Mouse (Mus musculus): Measurements from ENCODE around the gene Hoxa13. TPM values are rescaled to one million over a fixed set of nuclear protein-coding genes. Genes with fewer than 3 reads are reported as not detected.
A peak's percentile ranks its signal among the peaks of the same experiment; 100 is the strongest.

Hoxa13 gene
- polyA plus RNA-seq, 1 experiment from 2014 or later = not detected

DNA sequence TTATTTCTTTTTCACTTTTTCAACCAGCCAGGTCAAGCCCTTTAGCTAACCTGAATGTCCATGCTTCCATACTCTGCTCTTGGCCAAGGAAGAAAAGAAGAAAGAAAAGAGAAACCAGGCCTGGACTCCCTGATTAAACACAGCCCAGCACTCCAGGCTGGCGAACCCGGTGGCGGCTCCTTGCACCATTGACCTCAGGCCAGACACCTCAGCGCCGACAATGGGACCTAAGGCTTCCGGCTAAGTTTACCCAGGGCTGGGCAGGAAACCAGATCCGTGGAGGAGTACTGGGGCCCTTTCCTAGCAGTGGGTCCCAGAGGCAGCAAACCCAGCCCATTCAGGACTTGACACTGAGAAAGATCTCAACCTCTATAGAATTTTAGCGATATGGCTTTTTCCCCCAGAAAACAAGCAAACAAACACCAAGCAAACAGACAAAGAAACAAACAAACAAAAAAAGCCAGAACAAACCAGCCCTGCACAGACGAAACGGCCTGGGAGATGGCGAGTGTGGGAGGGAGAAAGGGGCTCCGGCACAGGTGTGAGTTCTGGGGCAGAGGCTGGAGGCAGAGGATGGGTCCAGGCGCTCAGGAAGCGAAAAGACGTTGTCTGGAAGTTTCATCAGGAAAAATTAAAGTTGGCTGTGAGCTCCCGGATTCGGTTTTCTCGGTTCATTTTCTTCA, 28.7 kb downstream of the Hoxa13 start:
- no peak overlapping the region for H3K9ac ChIP-seq (replicated peaks; ENCODE audit: low read depth, low read length)

DNA sequence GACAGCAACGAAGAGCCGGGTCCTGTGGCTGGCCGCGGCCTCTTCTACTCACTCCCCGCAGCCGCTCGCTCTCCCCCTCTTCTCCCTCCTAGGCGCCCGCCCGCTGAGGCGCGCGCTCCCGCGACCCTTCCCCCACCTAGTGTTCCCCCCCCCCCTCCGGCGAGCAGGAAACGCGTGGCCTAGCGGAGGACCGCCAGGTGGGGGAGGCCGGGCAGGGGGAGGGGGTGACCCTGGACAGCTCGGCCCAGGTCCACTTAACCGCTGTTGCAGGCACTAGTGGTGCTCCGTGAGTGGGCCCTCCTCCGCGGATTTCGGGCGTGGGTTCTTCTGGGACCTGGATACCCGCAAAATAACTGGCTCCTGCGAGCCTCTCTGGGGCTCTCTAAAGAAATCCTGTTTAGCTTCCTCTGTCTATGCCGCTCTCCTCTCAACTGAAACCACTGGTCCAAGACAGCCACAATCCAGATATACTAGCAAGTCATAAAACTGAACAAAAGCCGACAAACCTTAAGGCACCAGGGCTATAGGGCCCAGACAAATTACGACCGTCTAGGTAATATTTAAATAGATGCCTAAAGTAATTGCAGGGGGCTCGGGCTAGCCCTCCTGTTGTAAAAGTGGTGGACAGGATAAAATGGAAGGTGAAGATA, 30.0 kb downstream of the Hoxa13 start, which contains the start of gene Hoxa9:
Gene Hoxa9 (minus strand): TSS at position 574 of the 650 bp plus-strand sequence.
- 0 out of 2 replicates have a peak within 1 kb of the TSS, but pooled peaks have one; percentile 9 for H3K4me3 ChIP-seq (ENCODE audit: low read depth, low read length)
- no peaks in the 10 kb centered on the region for H3K36me3 ChIP-seq (ENCODE audit: control insufficient read depth, insufficient read depth, low read length)
- 0 out of 2 replicates have a peak, but pooled peaks cover 3% of the 10 kb centered on the region for H3K4me1 ChIP-seq (ENCODE audit: control insufficient read depth, insufficient read depth, low read length)
- H3K27me3 ChIP-seq (ENCODE audit: control insufficient read depth, insufficient read depth, low read length) = peaks cover 70% of the 10 kb centered on the region
- no peak within 1 kb of the TSS for H3K4me2 ChIP-seq (replicated peaks; ENCODE audit: low read depth, low read length)
- H3K9ac ChIP-seq (replicated peaks; ENCODE audit: low read depth, low read length) = no peak within 1 kb of the TSS
- no peaks in the 10 kb centered on the region for H3K9me3 ChIP-seq (ENCODE audit: control insufficient read depth, low read depth, low read length)
- no peak within 1 kb of the TSS for H3K27ac ChIP-seq (ENCODE audit: low read length)
- ATAC-seq (ENCODE audit: insufficient number of reproducible peaks, insufficient read depth, low FRiP score, low read depth) = no peak
- under 1% methylated on average over 24 of the region's 36 CpGs for WGBS

More for the DNA sequence above, 28.7 kb downstream of the Hoxa13 start:
- Histone ChIP-seq H3K36me3 (ENCODE audit: control insufficient read depth, insufficient read depth, low read length) (no peaks in the 10 kb centered on the region), H3K9me3 (ENCODE audit: control insufficient read depth, low read depth, low read length) (no peaks in the 10 kb centered on the region), H3K4me1 (ENCODE audit: control insufficient read depth, insufficient read depth, low read length) (0 out of 2 replicates have a peak, but pooled peaks cover 3% of the 10 kb centered on the region), H3K4me2 (replicated peaks; ENCODE audit: low read depth, low read length) (no peak overlapping the region), H3K27me3 (ENCODE audit: control insufficient read depth, insufficient read depth, low read length) (peaks cover 72% of the 10 kb centered on the region), H3K27ac (ENCODE audit: low read length) (no peak overlapping the region), H3K4me3 (ENCODE audit: low read depth, low read length) (no peak overlapping the region)
- WGBS = under 1% methylated on average over 18 of the region's 18 CpGs
- ATAC-seq (ENCODE audit: insufficient number of reproducible peaks, insufficient read depth, low FRiP score, low read depth) = no peak

DNA sequence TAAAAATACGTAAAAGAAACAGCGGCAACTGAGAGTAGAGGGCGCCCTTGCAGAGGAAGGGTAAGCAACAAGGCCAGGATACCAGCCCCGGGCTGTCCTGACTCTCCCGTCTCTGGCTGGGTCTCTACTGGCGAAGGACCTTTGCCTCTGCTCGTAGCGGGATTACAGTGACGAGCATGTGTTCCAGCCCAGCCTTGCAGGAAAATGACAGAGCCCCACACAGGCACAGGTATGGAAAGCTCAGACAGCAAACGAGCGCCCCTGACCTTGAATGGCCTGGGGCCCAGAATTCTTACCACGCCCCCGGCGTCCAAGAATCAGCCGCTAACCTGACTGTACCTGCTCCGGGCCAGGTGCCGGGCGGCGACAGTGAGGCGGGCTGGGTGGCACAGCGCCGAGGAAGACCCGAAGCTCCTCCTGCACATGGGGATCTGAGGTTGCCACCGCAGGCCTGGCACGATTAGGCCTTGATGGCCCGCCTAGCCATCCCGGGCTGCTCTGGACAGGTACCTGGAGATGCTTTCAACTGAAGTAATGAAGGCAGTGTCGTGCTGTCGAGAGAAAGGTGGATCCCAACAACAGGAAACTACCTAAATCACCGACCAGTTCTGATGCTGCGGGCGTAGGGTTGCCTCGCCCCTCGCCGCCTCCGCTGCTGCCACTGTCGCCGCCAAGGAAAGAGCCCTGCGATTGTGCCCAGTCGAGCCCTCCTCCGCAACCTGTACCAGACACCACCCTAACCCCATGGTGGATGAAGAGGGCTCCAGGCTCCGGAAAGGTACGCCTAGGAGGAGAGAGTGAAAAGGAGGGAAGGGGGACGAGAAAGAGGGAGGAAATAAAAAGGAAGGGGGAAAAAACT, 30.9 kb downstream of the Hoxa13 start:
- ATAC-seq (ENCODE audit: insufficient number of reproducible peaks, insufficient read depth, low FRiP score, low read depth) = no peak
- Histone ChIP-seq H3K4me3 (ENCODE audit: low read depth, low read length) (no peak overlapping the region), H3K9ac (replicated peaks; ENCODE audit: low read depth, low read length) (no peak overlapping the region)

DNA sequence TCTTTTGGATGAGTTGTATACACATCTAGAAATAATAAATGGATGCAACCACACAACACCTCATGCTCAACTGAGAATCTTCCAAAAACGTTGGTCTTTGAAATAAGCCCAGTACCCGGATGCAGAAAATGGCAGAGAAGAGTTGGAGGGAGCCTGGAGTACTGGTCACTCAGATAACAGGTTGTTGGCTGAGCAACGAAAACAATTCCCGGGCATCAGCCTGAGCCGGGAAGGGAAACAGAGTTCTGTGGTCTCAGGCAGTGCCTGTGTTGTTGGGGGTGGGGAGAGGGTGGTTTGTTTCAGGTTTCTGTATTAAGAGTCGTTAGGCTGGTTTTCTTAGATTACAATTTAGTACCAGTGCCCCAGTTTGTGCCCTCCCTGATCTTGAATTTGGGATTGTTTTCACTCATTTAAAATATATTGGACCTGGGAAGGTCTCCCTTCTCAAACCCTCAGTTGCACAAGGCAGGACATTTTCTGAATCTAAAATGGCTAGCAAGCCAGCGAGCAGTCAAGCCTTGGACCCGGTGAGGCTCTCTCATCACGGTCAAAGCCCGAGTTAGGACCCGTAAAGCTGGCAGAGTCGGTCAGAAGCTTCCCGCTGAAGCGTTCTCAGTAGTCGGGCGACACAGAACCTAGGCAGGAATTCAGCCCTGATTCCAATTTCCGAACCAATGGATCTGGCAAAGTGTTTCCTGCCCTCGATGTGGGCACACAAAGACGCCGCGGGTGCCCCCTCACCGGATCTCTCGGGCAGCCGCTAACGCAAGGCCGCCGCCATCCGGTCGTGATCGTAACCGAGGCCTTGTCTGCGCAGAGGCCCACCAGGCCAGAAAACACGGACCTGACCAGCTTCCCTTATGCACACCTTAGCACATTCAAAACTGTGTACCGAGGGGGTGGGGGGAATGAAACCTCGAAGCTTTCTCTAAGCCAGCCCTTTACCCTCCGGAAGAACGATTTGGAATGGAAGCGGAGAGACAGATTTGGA, 31.9 kb downstream of the Hoxa13 start:
- 3% methylated on average over 38 of the region's 38 CpGs for whole genome bisulfite sequencing
- Histone ChIP-seq H3K9me3 (ENCODE audit: control insufficient read depth, low read depth, low read length) (no peaks in the 10 kb centered on the region), H3K9ac (replicated peaks; ENCODE audit: low read depth, low read length) (no peak overlapping the region), H3K36me3 (ENCODE audit: control insufficient read depth, insufficient read depth, low read length) (no peaks in the 10 kb centered on the region), H3K4me2 (replicated peaks; ENCODE audit: low read depth, low read length) (no peak overlapping the region), H3K27ac (ENCODE audit: low read length) (no peak overlapping the region), H3K4me3 (ENCODE audit: low read depth, low read length) (no peak overlapping the region), H3K4me1 (ENCODE audit: control insufficient read depth, insufficient read depth, low read length) (no peaks in the 10 kb centered on the region), H3K27me3 (ENCODE audit: control insufficient read depth, insufficient read depth, low read length) (peaks cover 59% of the 10 kb centered on the region)
- ATAC-seq (ENCODE audit: insufficient number of reproducible peaks, insufficient read depth, low FRiP score, low read depth) = no peak

More for the DNA sequence above, 30.9 kb downstream of the Hoxa13 start:
- Histone ChIP-seq H3K4me1 (ENCODE audit: control insufficient read depth, insufficient read depth, low read length) (0 out of 2 replicates have a peak, but pooled peaks cover 3% of the 10 kb centered on the region), H3K36me3 (ENCODE audit: control insufficient read depth, insufficient read depth, low read length) (no peaks in the 10 kb centered on the region), H3K4me2 (replicated peaks; ENCODE audit: low read depth, low read length) (no peak overlapping the region), H3K27ac (ENCODE audit: low read length) (no peak overlapping the region), H3K9me3 (ENCODE audit: control insufficient read depth, low read depth, low read length) (no peaks in the 10 kb centered on the region), H3K27me3 (ENCODE audit: control insufficient read depth, insufficient read depth, low read length) (peaks cover 69% of the 10 kb centered on the region)
- 2% methylated on average over 44 of the region's 44 CpGs for WGBS

DNA sequence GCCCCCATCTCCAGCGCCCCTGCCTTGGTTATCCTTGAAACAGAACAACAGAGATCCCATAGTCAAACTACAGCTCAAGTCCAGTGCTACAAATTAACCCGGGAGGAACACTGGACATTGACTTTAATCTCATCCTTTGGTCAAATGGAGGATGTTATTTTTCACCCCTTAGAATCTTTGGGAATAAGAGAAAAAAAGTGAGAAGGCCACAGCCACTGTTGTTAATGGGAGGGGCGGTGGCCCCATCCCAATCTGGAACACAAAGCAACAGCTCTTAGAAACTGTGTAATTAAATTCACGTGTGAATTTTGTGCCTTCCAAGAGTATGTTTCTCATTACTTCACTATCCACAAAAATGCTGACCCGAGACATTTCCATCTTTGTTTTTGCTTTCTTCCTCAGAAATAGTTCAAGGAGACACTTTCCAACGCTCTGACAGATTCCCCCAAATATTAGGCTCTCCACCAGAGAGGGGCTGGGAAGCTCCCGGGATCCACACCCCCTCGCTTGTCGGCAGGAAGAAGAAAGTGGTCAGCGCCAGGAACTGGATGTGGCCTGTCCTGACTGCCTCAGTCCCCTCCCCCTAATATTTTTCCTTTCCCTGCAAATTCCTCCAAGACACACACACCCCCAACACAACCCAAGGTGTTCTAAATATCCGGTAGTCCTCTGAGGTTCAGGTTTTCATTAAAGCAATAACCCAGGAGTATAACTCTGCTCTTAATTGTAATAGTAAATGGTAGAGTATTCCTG, 33.0 kb downstream of the Hoxa13 start:
- H3K9ac ChIP-seq (replicated peaks; ENCODE audit: low read depth, low read length) = no peak overlapping the region

DNA sequence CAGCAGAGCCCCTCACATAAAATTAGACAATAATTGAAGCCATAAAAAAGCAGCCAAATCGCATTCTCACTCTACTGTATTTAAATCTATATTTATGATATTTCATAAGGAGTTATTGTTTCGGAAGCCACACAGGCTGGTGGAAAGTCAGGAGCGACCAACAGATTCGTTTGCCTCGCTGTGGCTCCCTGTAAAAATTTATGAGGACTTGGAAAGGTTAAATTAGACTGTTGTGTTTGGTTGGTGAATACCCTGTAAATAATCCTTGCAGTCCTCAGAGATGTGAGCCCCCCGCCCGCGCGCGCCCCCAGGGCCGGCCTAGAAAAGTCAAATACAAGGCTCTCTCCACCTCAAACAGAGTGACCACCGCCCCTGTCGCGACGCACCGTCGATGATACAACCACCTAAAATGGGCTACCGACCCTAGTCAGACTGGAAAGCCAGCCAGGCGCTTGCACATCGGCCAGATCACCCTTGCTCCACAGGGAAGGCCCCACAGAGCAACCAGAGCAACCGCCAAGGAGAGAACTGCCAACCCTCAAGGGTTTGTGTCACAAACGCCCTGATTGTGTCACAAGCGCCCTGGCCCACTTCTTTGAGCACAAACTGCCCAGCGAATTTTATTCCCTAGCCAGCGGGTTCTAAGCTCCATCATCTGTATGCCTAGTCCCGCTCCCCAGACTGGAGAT, 34.0 kb downstream of the Hoxa13 start:
- Histone ChIP-seq H3K4me2 (replicated peaks; ENCODE audit: low read depth, low read length) (no peak overlapping the region; the same call in 1 of the 2 replicates), H3K9ac (replicated peaks; ENCODE audit: low read depth, low read length) (no peak overlapping the region)
- no peak for ATAC-seq (ENCODE audit: insufficient number of reproducible peaks, insufficient read depth, low FRiP score, low read depth)

More for the DNA sequence above, 33.0 kb downstream of the Hoxa13 start:
- Histone ChIP-seq H3K4me1 (ENCODE audit: control insufficient read depth, insufficient read depth, low read length) (no peaks in the 10 kb centered on the region), H3K4me2 (replicated peaks; ENCODE audit: low read depth, low read length) (no peak overlapping the region), H3K9me3 (ENCODE audit: control insufficient read depth, low read depth, low read length) (no peaks in the 10 kb centered on the region), H3K27ac (ENCODE audit: low read length) (no peak overlapping the region), H3K4me3 (ENCODE audit: low read depth, low read length) (no peak overlapping the region), H3K27me3 (ENCODE audit: control insufficient read depth, insufficient read depth, low read length) (peaks cover 57% of the 10 kb centered on the region), H3K36me3 (ENCODE audit: control insufficient read depth, insufficient read depth, low read length) (no peaks in the 10 kb centered on the region)
- ATAC-seq (ENCODE audit: insufficient number of reproducible peaks, insufficient read depth, low FRiP score, low read depth) = no peak
- WGBS = 7% methylated on average over 11 of the region's 11 CpGs

More for the DNA sequence above, 34.0 kb downstream of the Hoxa13 start:
- H3K9me3 ChIP-seq (ENCODE audit: control insufficient read depth, low read depth, low read length) = no peaks in the 10 kb centered on the region
- H3K27me3 ChIP-seq (ENCODE audit: control insufficient read depth, insufficient read depth, low read length) = peaks cover 57% of the 10 kb centered on the region
- H3K4me1 ChIP-seq (ENCODE audit: control insufficient read depth, insufficient read depth, low read length) = no peaks in the 10 kb centered on the region
- H3K4me3 ChIP-seq (ENCODE audit: low read depth, low read length) = no peak overlapping the region
- H3K36me3 ChIP-seq (ENCODE audit: control insufficient read depth, insufficient read depth, low read length) = no peaks in the 10 kb centered on the region
- WGBS = 6% methylated on average over 26 of the region's 26 CpGs
- no peak overlapping the region for H3K27ac ChIP-seq (ENCODE audit: low read length)
